ENCODE assay signal across 7 mouse cellular contexts in the genomic region with DNA sequence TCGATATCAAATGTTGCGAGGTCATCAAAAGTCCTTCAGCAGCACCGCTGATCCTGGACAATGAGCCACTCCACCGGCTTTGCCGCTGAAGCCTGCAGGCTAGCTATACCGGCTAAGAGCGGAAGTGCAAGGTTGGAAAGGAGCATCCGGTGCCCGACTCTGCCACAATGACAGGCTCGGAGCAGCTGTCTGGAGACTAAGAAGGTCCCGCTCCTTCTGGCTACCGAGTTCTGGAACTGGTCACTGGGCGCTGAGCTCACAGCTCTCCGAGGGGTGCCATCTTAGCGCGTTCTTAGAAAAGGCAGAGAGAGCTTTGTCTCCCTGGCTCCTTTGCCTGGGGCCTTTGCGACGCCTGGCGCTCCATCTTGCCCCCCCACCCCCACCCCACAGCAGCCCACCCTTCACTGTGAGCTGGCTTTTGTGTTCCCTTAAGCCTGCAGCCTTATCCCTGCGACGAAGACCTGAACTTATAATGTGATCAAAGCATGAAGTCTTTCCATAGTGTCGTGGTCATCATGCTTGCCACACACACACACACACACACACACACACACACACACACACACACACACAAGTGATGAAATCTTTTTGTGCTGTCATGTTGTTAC. TPM values are rescaled to one million over a fixed set of nuclear protein-coding genes. Genes with fewer than 3 reads are reported as not detected.
DNase-seq lines count a peak whose midpoint lies in the region; ATAC-seq and TF ChIP-seq lines count a peak whose summit lies in the region.

No protein-coding gene starts in this region.

- no peaks in the 10 kb centered on the region for H3K36me3 ChIP-seq in forebrain, embryonic 13.5 days (ENCODE audit: poor library complexity, severe bottlenecking)
- no peaks in the 10 kb centered on the region for H3K36me3 ChIP-seq in thymus, adult 2 months (ENCODE audit: control insufficient read depth, insufficient read depth, low read length)

- H3K9me3 ChIP-seq in forebrain, embryonic 13.5 days (replicated peaks): no peaks in the 10 kb centered on the region

- H3K27ac ChIP-seq in forebrain, embryonic 13.5 days: peak overlapping the region; percentile 5; the same call in 1 of the 2 replicates
- peak overlapping the region; percentile 74 for H3K27ac ChIP-seq in thymus, adult 2 months (ENCODE audit: control insufficient read depth, insufficient read depth, low read length)

- peak; percentile 62 for DNase-seq in 416B (ENCODE audit: low read depth)
- DNase-seq in CD4-positive, CD25-positive, alpha-beta regulatory T cell, adult 2 months (ENCODE audit: low read depth, low spot score): peak; percentile 69
- peak; percentile 65 for DNase-seq in kidney, postnatal 10 days
- peak; percentile 65 for DNase-seq in thymus, adult 2 months
- DNase-seq in urinary bladder, adult 18-20 months (ENCODE audit: low spot score in 2 of 2): no peak

- H3K4me1 ChIP-seq in forebrain, embryonic 13.5 days: peaks cover 29% of the 10 kb centered on the region
- H3K4me1 ChIP-seq in thymus, adult 2 months (replicated peaks; ENCODE audit: control insufficient read depth, insufficient read depth, low read length): peaks cover 29% of the 10 kb centered on the region

- H3K4me3 ChIP-seq in forebrain, embryonic 13.5 days: peak overlapping the region; percentile 29
- peak overlapping the region; percentile 70 for H3K4me3 ChIP-seq in thymus, adult 2 months (ENCODE audit: control insufficient read depth, insufficient read depth, low read length)

- peak; percentile 56 for TF ChIP-seq POLR2A in thymus, adult 2 months (IDR thresholded peaks at IDR 0.05; ENCODE audit: control insufficient read depth, extremely low read depth, insufficient read depth, low read length, poor library complexity)

- WGBS in forebrain, embryonic 13.5 days: 6% methylated on average over 22 of the region's 22 CpGs
- 16% methylated on average over 22 of the region's 22 CpGs for WGBS in thymus, adult 2 months

- ATAC-seq in forebrain, embryonic 13.5 days: peak; percentile 37; the same call in 1 of the 2 replicates
- ATAC-seq in megakaryocyte-erythroid progenitor cell, adult 5-6 weeks (replicated peaks; ENCODE audit: low FRiP score, low TSS enrichment, poor library complexity, severe bottlenecking): peak; percentile 69

- peak; percentile 45; the same call in 1 of the 2 replicates for TF ChIP-seq CTCF in thymus, adult 2 months (IDR thresholded peaks at IDR 0.05; ENCODE audit: borderline replicate concordance, control insufficient read depth, extremely low read depth, insufficient read depth, low read length, poor library complexity)

- peak overlapping the region; percentile 56 for H3K9ac ChIP-seq in forebrain, embryonic 13.5 days

- H3K27me3 ChIP-seq in forebrain, embryonic 13.5 days: no peaks in the 10 kb centered on the region
- H3K27me3 ChIP-seq in thymus, adult 2 months (ENCODE audit: control insufficient read depth, insufficient read depth, low read length): no peaks in the 10 kb centered on the region

- peak overlapping the region; percentile 57 for H3K4me2 ChIP-seq in forebrain, embryonic 13.5 days

RNA-seq across cellular contexts. Expression of a gene that starts 22.2 kb away (rescaled TPM):
- polyA plus RNA-seq in forebrain, embryonic 13.5 days (2015; fragmentation: Nextera tagmentation; extraction: Ambion mirVana): 110 and 116 TPM in 2 replicates
- total RNA-seq in megakaryocyte-erythroid progenitor cell, adult 5-6 weeks (2014; fragmentation: Nextera tagmentation): 139 and 192 TPM in 2 replicates
- total RNA-seq in megakaryocyte-erythroid progenitor cell, adult 5-6 weeks (2017): 133 and 138 TPM in 2 replicates
- 153 and 269 TPM in 2 replicates for polyA plus RNA-seq in thymus, adult 2 months (2012; rRNA removed)

RNA-seq across cellular contexts. Expression of a gene that starts 57.5 kb away (rescaled TPM):
- not detected in 2 replicates for polyA plus RNA-seq in forebrain, embryonic 13.5 days (2015; fragmentation: Nextera tagmentation; extraction: Ambion mirVana)
- total RNA-seq in megakaryocyte-erythroid progenitor cell, adult 5-6 weeks (2014; fragmentation: Nextera tagmentation): not detected in 2 replicates
- total RNA-seq in megakaryocyte-erythroid progenitor cell, adult 5-6 weeks (2017): not detected in 2 replicates
- 3.7 TPM in 2 replicates for polyA plus RNA-seq in thymus, adult 2 months (2012; rRNA removed)

Comparison
In these comparisons a context has a peak if more than half of its experiments do, and no peak if none do; other contexts are left out.
1. DNase-seq: peak in 416B (single experiment), CD4-positive, CD25-positive, alpha-beta regulatory T cell, adult 2 months (single experiment), kidney, postnatal 10 days (single experiment) and thymus, adult 2 months (single experiment); none in urinary bladder, adult 18-20 months (0 of 2).